Mouse (Mus musculus) adrenal gland, postnatal 10 days (tissue): ENCODE data around the gene Ticam1. TPM values are rescaled to one million over a fixed set of nuclear protein-coding genes. Genes with fewer than 3 reads are reported as not detected.
"Not testable (repeated sequence)": the region's sequence is repeated elsewhere in the genome, so short reads cannot be mapped to it uniquely, and the experiment has no call there.

ENCODE experiments used
- DNase-seq: peaks from one replicate; pipeline ENCODE4 v3.0.0; 2021; ENCODE audit warnings: mixed read lengths
- total RNA-seq, 2 experiments: library from RNA; stranded (reverse); gene quantifications; 2 replicates each; pipeline ENCODE4 v1.2.3; 2021

Gene Ticam1
- total RNA-seq, 2 experiments from 2014 or later = 16.6 to 18.1 TPM

DNA sequence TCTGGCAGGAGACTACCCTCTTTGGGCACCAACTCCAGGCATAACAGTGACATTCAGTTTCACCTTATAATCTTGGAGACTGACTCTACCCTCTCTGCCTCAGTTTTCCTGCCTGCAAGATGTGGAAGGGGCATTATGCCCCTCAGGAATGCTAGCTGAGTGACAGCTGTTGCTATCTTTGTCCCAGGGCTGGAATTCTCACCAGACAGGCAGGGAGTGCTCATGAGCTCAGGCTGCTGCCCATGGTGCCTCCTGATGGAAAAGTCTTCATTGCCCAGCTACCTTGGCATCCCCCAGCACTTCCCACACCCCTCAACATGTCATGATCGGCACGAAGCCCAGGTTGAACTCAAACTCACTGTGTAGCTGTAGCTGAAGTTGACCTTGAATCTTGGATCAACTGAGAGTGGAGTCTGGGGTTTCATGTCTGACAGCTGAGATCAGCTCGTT lies 13.9 kb downstream of the Ticam1 start:
- DNase-seq = no peak

DNA sequence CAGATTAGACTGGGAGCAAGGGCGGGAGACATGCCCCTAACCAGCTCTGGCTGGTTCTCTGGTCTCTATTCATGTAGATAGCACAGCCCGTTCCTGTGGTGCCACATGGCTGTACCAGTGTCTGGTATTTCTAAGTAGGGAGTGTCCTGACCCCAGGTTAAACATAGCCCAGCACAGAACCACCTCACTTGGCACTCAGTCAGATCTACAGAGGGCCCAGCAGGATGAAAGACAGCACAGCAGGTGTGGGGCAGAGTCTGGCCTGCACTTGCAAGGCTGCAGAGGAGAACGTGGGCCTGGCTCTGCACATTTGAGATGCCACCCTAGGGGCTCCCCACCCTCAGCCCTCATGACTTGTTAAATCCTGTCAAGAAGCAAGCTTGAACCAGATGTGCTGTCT lies 15.4 kb downstream of the Ticam1 start:
- DNase-seq = no peak

DNA sequence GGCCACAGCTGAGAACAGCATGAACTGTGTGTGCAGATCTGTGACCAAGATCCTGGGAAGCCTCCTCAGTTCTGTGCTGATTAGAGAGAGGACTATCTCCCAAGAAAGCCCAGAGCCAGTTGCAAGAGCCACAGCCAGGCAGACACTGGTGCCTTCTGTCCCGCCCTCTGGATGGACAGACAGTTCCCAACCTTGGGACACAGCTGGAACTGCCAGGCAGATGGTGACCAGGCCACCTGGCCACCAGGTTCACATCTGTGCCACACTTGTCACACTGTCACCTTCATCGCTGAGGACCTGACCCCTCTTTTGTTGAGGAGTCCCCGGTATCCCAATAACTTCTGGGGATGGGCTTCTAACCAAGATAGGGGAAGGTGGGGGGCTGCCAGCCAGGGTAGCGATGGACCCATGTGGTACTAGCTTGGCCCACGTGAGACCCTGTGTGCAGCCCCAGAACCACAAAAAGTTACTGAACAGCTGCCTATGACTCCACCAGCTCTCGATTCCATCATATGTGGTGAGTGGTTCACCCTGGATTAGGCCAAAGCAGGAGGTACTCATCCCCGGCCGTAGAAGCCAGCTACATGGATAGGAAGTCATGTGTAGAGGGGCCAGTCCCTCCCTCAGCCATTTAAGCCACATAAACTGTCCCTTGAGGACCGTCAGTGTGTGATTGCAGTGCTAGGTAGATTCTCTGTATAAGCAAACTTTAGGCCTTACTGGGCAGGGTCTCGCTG lies 17.1 kb downstream of the Ticam1 start:
- DNase-seq = no peak

DNA sequence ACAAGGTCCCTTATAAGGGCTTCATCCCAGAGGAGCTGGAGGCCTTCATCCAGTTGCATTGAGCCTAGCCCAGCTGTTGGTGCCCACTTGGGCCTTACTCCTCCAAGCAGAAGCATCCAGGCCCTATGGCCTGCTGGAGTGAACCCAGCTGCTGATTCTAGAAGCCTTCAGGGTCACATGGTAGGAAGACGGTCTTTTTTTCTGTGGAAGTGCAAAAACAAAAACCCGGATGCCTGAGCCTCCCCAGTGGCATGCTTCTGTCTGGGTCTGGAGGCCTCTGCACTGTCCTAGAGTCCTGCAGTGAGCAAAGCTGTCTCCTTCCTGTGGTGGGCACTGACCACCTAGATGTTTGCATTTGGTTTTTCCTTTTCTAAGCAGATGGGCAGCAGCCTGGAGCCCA lies 17.8 kb downstream of the Ticam1 start:
- not testable (repeated sequence) for DNase-seq

DNA sequence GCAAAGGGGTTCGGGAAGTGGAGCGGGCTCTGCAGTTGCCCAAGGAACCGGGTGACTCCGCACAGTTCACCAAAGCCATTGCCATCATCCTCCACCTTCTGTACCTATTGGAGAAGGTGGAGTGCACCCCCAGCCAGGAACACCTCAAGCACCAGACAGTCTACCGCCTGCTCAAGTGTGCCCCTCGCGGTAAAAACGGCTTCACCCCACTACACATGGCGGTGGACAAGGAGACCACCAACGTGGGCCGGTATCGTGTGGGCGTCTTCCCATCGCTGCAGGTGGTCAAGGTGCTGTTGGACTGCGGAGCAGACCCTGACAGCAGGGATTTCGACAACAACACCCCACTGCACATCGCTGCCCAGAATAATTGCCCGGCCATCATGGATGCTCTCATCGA lies 18.3 kb downstream of the Ticam1 start:
- DNase-seq = not testable (repeated sequence)

DNA sequence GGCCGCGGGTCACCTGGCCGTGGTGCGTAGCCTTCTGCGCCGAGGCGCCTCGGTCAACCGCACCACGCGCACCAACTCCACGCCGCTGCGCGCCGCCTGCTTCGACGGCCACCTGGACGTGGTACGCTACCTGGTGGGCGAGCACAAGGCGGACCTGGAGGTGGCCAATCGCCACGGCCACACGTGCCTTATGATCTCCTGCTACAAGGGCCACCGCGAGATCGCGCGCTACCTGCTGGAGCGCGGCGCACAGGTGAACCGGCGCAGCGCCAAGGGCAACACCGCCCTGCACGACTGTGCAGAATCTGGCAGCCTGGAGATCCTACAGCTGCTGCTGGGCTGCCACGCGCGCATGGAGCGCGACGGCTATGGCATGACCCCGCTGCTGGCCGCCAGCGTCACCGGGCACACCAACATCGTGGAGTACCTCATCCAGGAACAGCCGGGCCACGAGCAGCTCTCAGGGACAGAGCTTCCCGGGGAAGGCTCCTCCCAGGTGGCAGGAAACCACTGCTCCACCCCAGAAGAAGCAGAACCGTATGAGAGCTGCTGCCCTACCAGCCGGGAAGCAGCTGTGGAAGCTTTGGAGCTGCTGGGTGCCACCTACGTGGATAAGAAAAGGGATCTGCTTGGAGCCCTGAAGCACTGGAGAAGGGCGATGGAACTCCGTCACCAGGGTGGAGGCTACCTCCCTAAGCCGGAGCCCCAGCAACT lies 19.2 kb downstream of the Ticam1 start:
- peak; percentile 50 for DNase-seq

DNA sequence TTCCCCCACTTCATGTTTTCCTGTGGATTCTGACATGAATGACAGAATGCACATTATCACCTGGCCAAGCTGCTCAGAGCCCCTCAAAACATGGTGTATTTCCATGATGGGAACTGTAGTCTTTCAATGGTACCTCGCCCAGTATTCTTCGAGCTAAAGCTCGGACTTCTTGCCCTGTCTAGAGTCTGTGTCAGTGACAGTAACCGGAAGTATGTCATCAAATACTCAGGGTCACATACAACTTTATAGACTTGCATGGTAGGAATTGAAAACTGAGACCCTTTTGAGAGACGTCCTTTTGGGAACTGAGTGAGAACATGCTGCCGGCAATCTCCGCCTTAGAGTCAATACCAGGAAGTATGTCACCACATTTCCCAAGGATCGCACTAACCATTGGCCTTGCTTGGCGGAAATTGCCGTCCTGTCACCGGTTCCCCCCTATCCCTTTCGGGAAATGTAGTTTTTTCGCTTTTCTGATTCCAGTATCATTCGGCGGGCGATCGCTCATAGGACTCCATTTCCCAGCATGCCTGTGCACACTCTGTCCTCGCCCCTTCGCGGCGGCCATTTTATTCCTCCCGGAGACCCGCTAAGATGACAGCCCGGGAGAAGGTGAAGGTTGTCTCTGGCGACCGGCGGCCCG lies 20.2 kb downstream of the Ticam1 start, which contains the start of gene Fem1a:
Fem1a (plus strand) TSS at position 572 of the 643 bp plus-strand sequence.
- DNase-seq = peak; percentile 90

DNA sequence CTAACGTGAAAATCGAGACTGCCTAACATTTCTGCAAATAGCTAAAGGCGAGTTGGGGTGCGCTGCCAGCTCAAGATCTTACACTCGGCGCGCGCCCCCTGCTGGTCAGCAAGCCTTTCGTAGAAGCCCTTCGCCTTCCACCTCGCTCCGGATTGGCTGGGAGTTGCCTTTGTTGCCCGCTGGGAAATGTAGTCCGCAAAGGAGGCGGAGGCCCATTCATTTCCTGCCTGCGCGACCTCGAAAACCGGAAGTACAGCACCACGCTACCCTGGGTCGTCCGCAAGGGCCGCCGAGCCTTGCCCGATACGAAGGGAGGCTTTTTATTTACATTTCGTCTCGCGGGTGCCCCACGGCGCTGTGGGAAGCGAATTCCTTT lies 20.7 kb downstream of the Ticam1 start:
- peak; percentile 99 for DNase-seq

DNA sequence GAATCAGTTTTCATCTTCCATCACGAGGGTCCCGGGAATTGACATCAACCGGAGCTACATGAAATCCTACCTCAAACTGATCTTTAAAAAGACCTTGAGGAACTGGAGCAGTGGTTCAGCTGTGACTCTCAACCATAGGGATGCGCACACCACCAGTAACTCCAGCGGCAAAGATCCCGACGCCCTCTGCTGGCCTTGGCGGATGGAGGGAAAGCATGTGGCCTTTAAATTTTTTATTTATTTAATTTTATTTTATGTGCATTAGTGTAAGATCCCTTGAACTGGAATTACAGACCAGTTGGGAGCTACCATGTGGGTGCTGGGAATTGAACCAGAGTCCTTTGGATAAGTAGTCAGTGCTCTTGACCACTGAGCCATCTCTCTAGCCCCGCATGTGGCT lies 21.2 kb downstream of the Ticam1 start:
- peak; percentile 60 for DNase-seq

DNA sequence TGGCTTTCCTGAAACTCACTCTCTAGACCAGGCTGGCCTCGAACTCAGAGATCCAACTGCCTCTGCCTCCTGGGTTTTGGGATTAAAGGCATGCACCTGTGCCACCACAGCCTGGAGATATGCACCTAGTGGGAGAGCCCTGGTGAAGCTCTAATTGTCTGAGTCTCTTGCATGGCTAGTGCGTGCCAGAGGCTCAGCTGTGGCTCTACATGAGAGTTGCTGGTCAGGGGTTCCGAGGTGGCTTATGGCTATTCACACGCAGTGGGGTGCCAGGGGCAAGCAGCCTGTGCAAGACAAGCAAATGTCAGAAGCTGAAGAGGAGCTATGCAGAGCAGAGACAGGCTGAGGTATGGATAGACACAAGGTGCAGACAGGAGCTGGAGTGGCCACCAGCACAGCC lies 21.9 kb downstream of the Ticam1 start:
- no peak for DNase-seq

DNA sequence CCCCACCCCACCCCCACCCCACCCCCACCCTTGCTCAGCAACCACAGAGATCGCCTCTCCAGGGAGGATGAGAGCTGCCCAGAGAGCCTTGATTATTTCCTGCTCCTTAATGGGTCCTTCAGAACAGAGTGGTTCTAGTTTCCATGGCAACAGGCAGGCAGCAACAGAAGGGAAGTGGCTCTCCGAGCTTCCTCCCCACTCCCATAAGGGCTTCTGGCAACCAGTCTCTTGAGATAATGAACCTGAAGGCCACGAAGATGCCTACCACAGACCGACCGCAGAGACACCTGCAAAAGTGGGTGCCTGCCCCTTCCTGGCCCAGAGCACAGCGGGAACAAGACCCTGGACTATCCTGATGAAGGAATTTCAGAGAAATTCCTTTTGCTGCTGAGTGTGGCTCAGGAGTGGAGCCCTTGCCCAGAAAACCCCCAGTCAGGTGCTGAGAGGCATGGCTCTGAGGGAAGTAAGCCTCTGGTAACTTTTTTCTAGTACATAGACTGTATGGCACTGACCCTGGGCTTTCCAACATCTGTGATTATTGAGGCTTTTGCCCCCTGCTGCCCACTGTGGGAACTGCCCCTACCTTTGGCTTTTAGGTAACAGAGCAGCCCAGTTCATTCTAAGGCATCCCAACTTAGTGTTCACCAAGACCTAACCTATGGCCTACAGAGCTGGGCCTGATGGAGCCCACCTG lies 25.3 kb downstream of the Ticam1 start:
- peak; percentile 84 for DNase-seq

DNA sequence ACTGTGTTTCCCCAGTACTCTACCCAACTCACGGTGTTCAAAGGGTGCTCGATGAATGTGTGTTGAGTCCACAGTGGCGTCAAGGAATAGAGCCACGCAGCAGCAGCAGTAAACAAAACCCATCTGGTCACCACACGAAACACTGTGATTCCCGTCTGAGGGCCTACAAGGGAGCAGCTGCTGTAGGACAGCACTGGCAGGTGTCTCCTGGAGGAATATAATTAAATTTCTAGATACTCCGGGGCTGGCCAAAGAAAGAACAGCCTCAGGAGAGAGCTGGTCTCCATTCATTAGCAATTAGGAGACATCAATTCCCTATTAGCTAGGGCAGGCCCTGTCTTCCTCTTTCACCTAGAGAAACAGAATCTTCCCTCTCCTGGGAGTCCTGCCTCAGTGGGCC lies 31.0 kb downstream of the Ticam1 start:
- DNase-seq = no peak

DNA sequence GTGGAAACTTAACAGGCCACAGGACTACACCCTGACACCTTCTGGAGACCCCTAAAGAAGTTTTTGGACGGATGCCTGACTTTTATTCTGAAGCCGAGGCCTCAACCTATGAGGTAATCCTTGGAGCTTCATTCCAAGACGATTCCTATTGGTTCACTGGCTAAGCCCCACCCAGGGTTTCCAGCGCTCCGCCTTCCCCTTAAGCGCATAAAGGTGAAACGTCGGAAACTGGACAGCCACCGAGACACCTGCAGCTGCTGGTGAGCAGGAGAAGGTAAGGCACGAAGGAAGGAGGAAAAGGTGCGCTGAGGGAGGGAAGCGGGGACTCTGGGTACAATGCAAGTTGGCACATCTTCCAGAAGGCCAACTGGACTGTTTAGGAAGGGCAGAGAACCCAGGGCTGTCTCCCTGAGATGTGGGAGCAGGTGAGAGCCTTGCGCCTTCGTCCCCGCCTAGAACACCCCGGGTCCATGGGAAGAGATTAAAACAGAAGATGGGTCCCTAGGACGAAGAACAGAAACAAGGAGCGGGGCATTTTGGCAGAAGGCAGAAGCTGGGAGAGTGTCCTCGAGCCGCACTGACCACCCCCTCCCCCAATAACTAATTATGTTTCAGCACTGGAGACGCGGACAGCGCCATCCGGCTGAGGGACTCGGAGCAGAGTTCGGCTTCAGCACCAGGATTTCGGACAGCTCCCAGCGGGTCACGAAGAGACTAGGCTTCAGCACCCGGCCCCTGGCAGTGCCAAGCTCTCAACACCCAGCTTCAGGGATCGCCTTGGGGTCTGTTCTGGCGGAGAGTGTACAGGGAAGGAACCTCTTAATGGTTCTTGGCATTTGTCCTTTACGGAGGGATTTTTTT lies 34.8 kb downstream of the Ticam1 start:
- peak; percentile 96 for DNase-seq

DNA sequence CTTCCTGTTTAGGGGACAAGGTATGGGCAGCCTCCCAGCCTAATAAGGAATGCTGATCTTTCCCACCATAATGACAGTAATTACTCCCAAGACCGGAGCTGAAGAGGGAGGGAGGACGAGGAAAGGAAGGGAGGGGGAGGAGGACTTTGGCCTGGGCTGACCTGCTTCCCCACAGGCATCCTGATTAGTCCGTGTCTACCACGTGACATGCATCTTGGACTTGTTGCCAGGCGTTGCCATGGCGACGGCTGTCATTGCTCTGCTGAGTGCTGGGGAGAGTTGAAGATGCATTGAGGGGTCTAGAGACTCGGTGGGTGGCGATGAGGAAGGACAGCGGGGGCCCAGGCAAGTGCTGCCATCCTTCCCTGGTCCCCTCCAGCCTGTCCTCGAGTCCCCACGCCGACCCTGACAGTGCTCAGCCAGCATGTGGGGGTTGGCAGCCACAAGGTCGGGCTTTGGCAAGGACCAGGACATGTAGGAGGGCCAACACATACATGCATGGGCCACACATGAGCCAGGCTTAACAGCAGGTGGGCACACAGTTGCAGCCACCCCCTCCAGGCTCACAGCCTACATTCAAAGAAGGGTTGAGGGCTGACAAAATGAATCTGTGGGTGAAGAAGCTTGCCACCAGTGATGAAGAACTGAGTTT lies 42.6 kb downstream of the Ticam1 start:
- peak; percentile 62 for DNase-seq

DNA sequence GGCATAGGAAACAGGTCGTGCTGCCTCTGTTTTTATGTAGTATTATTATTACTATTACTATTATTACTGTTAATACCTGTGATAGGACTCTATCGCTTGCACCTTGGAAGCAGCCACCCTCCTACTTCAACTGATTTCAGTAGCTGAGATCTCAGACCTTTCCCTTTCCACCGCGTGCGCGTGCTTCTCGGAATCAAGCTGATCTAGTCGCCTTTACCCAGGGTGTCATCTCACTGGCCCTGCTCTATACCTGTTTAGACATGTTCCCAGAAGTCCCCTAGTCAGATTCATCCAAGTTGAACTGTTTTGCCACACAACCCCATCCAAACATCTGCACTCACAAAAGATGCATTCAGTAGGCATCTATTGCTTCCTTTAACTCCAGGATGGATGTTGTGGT lies 43.2 kb downstream of the Ticam1 start:
- no peak for DNase-seq

DNA sequence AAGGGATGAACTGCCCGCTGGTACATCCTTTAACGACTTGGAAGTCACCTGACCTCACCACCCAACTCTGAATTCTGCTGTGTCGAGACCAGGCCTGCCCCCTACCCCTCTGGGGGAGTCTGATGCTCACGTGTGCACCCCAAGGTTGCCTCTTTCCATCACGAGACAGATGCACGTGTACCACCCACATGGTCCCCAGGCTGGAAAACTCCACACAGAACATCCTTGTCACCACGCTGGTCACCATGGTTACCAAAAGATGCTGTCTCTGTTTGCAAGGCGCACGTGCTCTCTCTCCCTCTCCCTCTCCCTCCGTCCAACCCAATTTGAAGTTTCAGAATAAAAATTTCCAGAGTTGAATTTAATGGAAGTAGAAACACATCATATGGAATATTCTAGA lies 46.6 kb downstream of the Ticam1 start:
- no peak for DNase-seq

DNA sequence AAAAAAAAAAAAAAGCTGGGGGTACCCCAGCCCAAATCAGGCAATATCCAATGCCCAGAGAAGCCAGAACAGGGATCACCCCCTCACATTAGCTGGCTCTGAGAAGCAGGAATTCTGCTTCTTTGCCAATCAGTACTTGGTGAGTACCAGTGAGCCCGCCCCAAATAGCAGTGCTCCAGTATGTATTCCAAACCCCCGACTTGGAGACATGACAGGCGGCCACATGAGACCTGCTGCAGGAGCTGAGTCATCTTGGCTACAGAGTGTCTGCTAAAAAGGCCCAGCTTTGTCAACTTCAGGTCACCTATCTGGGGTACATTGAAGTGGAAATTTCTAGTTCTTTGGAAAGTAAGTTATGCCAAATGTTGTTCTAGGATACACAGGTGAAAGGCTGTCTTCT lies 50.0 kb downstream of the Ticam1 start:
- DNase-seq = no peak

DNA sequence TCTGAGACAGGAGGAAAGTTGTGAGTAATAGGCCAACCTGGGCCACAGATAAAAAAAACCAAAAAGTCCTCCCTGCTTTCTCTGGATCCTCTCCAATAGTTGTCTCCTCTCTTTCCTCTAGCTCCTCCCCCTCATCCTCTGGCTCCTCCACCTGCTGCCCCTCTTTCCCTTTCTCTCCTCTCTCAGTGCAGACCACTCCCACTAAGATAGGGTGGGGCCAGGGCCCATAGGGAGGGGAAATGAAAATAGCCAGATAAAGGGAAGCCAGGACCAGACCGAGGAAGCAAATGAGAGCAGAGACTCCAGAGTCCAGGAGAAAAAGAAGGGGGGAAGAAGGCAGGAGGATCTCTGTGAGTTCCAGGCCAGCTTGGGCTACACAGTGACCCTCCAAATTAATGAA lies 51.7 kb downstream of the Ticam1 start:
- DNase-seq = no peak

DNA sequence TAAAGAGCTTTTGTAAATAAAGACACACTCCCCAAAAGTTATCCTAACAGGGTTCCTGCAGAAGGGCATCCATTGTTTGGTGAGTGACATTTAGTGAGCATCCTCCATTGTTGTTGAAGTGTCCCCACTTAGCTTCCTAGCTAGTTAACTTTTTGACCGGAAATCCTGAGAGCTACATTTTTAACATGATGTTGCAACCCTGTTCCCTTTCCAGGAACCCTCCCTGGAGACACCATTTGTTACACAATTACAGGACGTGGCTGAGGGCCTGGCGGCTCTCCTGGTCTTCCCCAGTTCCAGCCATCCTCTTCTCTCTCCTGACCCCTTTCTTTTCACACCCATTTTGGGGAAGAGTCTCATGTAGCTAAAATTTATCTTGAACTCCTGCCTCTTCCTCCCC lies 56.8 kb downstream of the Ticam1 start:
- peak; percentile 74 for DNase-seq
